8 mouse cellular contexts compared by ENCODE assay signal in the genomic region with DNA sequence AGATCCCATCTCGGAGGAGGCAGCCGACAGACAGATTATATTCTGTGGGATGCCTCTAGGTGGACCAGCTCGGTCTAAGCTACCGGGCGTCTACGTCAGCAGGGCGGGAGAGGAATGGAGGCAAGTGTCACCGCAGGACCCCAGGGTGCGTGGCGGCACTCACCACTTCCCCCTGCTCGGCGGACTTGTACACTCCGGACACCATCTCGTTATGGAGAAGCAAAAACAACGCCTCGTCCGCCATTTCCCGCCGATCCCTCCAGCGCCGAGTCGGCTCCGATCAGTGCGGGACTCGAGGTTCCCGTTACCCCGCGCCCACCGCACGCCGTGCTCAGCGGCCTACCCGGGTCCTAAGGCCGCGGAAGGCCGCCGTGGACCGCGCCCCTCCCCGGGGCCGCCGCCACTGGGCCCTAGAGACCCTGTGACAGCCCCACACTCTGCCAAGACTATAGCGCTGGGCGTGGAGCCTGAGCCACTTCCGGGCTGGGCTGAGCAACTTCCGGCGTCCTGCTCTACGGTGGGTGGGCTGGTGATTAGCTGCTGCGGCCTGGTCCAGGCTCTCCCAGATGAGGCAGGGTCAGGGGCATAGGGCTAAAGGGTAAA. TPM values are rescaled to one million over a fixed set of nuclear protein-coding genes. Genes with fewer than 3 reads are reported as not detected.
A peak's percentile ranks its signal among the peaks of the same experiment; 100 is the strongest.
DNase-seq lines count a peak whose midpoint lies in the region; ATAC-seq lines count a peak whose summit lies in the region.

A gene (minus strand): TSS at position 480 of the 603 bp plus-strand sequence.

- intact Hi-C loops in gastrocnemius, postnatal 14 days (cut with DNase I; ENCODE audit: low total_unique reads): loop anchor here (10.0 kb wide), 1 partner anchor 74 kb away; no protein-coding TSS in a partner anchor
- intact Hi-C loops in left cerebral cortex, postnatal 10 days (cut with DNase I): no loop called here

- ATAC-seq in inflammation-experienced regulatory T-cells, adult 6 months: peak; percentile 91
- ATAC-seq in megakaryocyte progenitor cell, adult 5-6 weeks (replicated peaks; ENCODE audit: poor library complexity): peak; percentile 90

- peak; percentile 86 for DNase-seq in adrenal gland, adult 2 months
- peak; percentile 90 for DNase-seq in embryo, embryonic 10.5 days (ENCODE audit: low spot score)
- peak; percentile 82 for DNase-seq in gastrocnemius, postnatal 14 days
- peak; percentile 76 to 92 for DNase-seq in left cerebral cortex, postnatal 10 days (ENCODE audit: extremely low spot score in 1 of 2, low spot score in 2 of 2)
- peak; percentile 91 for DNase-seq in right cerebral cortex, postnatal 10 days (ENCODE audit: low spot score in 2 of 2)
- peak; percentile 67 to 77 for DNase-seq in urinary bladder, postnatal 36 days (ENCODE audit: low spot score in 2 of 2)

RNA-seq across cellular contexts. Expression of the gene that starts here (rescaled TPM):
- 10 to 100 TPM; 83.5 to 90.5 TPM for total RNA-seq in adrenal gland, adult 2 months (2021)
- 86.1 and 101 TPM in 2 replicates for polyA plus RNA-seq in adrenal gland, adult 2 months (2012; rRNA removed)
- 10 to 100 TPM; 29.9 to 33.7 TPM for total RNA-seq in gastrocnemius, postnatal 14 days (2021)
- 100 to 1,000 TPM in 2 of 3 experiments, 10 to 100 TPM in 1; 70.3 to 103 (median 103) TPM for polyA plus RNA-seq in inflammation-experienced regulatory T-cells, adult 6 months (2017; shearing (Covaris generic))
- 100 to 1,000 TPM; 122 to 132 TPM for total RNA-seq in left cerebral cortex, postnatal 10 days (2021)
- total RNA-seq in megakaryocyte progenitor cell, adult 5-6 weeks (2015): 63.4 and 63.5 TPM in 2 replicates
- total RNA-seq in megakaryocyte progenitor cell, adult 5-6 weeks (2017): 39.9 and 57.8 TPM in 2 replicates

Comparison
In these comparisons a context has a peak if more than half of its experiments do, and no peak if none do; other contexts are left out.
1. Peak in every context shown above with its lines: DNase-seq and ATAC-seq.